Mouse (Mus musculus) spleen, adult 2 months (tissue): ENCODE measurements around the gene Coq8a.

Source experiments
- CTCF ChIP-seq: fragments of 200-500 bp; IDR thresholded peaks from 2 replicates; pipeline ENCODE4 v1.5.1; 2011; ENCODE audit warnings: mild to moderate bottlenecking, inconsistent platforms; ENCODE audit not compliant: insufficient read depth, insufficient read length, insufficient replicate concordance; ENCODE audit errors: extremely low read depth
- POLR2A ChIP-seq: fragments of 200-500 bp; IDR thresholded peaks from 2 replicates; pipeline ENCODE4 v1.6.1; 2011; ENCODE audit warnings: low read depth, low read length, inconsistent platforms

DNA sequence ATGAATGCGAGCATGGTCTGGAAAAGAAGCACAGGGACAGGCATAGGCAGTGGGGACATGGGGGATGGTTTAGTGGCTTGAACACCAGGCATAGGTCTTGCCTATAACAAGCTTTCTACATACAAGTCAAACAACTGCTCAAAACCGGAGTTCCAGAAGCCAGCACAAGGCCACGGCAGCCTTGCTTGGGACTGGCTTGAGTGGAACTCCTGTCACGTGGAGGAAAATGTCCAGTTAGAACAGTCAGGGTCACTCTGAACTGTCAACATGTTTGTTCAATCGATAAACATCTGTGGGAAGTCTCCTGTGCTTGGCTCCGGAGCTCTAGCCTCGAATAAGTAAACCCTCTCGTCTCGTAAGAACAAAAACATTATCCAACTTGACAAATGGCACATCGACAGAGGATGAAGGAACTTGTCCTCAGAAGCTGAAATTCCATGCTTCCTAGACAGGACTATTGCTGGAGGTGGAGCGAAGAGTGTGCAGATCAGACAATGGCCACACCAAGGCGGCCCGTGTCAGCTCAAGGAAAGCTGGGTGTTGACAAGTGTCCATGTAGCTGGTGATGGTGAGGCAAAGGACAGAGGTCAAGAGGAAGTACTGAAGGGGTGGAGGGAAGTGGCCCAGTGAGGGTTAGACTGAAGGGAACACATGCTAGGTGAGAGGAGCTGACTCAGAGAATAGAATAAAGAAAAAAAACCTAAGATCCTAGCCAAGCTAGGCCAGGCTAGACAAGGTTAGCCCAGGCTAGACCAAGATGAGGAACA, 46.5 kb upstream of the Coq8a start:
- no peak for TF ChIP-seq CTCF
- no peak for TF ChIP-seq POLR2A
